Mouse (Mus musculus) frontal cortex, adult (tissue): ENCODE results near the gene Casp7.
"Not testable (repeated sequence)": the region's sequence is repeated elsewhere in the genome, so short reads cannot be mapped to it uniquely, and the experiment has no call there.

Source experiments
- ATAC-seq: cut with Nextera tagmentation; 2 replicates; pipeline ENCODE4 v1.9.2; 2017; ENCODE audit warnings: mild to moderate bottlenecking, moderate library complexity, mixed read lengths; ENCODE audit not compliant: low TSS enrichment

The Casp7 gene

GRCm38 (mm10) chr19:56385546-56385945 is 11.4 kb upstream of the Casp7 start:
- ATAC-seq: no peak

- no peak for ATAC-seq
Observed at GRCm38 (mm10) chr19:56386095-56386494, 10.8 kb upstream of the Casp7 start.

- no peak for ATAC-seq
Observed at GRCm38 (mm10) chr19:56387726-56388302, 9.1 kb upstream of the Casp7 start.

DNA sequence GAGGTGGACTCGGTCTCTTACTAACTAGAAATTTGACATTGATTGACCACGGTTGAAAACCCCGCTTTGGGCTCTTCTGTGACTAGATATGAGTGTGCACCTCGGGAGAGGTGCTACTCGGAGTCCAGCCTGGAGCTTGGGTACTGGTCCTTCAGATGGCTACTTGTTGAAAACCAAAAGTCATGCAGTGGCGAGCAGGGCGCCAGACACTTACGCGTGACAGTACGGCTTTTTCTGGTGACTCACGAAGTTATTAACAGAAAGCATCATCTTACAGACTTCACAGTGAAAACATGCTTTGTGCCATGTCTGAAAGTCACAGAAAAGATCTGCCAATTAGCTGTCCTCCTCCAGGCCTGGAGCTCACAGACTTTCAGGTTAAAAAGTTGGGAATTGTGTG is 7.8 kb upstream of the Casp7 start:
- ATAC-seq: no peak

DNA sequence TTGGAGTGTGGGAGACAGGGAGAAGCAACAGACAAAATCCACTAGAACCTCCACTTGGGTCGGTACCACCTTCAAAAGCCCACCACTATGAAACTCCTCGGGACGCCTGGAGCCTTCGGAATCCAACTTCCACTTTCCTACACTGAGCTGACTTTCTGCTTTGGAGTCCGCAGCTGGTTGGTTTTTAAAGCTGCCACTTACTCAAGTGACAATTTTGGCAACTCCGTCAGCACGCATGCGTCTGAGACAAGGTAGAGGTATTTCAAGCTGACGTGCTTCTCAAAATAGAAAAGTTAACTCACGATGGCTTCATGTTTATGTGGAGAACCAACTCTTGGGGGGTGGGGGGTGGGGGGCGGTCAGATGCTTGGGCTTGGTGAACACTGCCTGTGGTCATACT is 7.0 kb upstream of the Casp7 start, which contains the start of gene Nrap:
TSS of gene Nrap (minus strand) at position 159 of the 400 bp plus-strand sequence.
- ATAC-seq: no peak

DNA sequence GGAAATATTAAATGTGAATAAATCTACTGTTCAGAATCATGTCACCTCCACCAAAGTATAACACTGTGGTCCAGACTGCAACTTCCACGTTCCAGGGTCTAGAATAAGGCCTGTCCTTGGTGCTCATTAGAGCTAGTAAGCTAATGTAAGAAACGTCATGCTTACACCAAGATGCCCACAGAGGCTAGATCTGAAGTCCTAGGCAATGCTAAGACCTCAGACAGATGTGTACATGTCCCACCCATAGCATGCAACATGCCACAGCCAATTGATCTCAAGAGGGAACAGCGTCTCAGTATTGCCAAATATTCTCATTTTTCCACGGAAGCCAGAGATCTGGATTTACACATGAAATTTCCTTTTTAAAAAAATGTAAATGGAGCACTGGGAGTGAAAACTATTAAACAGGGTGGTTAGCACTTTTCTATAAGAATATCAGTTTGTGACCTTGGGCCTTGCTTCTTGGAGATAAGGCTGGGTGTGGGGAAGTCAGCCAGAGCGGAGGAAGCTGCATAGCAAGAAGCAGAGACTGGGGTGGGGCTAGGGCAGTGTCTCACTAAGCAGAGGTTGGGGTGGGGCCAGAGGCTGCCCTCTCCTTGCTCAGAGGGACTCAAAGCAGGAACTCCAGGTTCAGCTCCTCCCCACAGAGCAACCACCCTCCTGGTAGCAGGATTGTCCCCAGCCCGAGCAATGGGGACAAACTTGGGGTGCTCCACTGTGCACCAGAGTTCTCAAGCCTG is 5.5 kb upstream of the Casp7 start:
- ATAC-seq: no peak

DNA sequence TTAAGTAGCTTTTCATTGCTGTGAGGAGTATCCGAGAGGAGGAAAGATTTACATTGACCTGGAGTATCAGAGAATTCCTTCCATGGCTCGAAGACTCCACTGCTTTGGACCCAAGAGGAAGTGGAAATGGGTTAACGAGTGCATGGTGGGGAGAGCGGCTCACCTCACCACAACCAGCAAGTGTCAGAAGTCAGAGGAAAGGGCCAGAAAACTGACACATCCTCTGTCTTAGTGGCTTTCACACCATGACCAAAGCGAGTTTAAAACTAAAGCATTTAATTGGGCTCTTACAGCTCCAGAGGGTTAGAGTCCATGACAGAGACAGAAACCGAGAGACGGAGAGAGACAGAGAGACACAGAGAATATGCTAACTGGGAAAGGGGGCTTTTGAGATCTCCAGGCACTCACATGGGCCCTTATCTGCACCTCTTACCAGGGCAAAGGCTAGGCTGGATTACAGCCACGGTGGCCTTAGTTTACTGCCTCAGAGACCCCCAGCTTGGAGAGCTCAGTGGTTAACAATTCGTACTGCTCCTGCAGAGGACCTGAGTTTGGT is 3.5 kb upstream of the Casp7 start:
- no peak for ATAC-seq

GRCm38 (mm10) chr19:56395183-56395935 is 1.6 kb upstream of the Casp7 start:
- ATAC-seq: no peak

- no peak for ATAC-seq
Observed at GRCm38 (mm10) chr19:56396227-56396626, 702 bp upstream of the Casp7 start.

DNA sequence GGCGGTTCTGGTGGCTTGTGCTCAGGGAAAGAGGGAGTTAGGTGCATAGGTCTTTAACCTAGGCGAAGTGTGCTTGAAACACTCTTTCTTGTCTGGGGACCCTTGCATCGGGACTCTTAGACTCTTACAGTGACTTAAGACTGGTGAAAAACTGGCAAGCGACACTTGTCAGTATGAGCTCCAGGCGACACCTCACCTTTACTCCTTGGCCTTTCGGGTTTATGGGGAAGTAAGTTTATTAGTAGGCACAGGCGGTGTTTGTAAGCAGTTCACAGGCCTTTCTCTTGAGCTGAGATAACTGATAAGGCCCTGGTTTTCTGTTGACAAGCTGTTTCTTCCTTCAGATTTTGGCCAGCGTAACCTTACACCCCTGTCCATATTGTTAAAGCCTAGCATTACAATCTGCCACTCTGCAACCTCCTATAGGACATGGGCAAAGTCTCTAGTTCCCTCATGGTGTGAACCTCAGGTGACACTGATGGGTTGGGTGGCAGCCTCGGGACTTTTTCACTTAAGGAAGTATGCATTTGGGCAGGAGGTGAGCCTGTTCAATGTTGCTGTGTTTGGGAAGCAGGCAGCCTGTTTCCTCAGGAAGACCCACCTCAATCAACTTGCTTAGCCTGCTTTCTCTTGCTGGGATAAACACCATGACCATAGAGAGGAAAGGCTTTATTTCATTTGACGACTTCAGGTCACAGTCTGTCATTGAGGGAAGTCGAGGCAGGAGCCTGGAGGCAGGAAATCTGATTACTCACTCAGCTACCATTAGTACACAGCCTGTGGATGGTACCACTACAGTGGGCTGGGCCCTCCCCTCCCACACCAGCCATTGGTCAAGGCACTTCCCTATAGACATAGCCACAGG is 966 bp downstream of the Casp7 start:
- no peak; the same call in 1 of the 2 replicates for ATAC-seq

- no peak for ATAC-seq
Observed at GRCm38 (mm10) chr19:56398528-56398795, 1.5 kb downstream of the Casp7 start.

DNA sequence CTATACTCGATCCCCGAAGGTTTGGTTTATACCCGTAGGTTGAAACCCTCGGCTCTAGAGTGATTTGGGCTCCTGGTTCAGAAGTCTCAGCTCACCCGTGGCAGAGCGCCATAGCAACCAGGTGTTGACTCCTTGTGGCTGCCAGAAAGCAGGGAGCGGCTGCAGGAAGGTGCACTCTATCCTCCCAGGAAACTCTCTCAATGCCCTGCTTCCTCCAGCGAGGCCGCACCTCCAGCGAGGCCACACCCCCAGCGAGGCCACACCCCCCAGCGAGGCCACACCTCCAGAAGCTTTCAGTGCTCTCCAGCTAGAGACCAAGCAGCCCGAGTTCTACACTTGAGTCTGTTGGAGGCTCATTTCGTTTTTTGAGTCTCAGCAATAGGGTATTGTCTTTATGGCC is 3.3 kb downstream of the Casp7 start:
- ATAC-seq: no peak

DNA sequence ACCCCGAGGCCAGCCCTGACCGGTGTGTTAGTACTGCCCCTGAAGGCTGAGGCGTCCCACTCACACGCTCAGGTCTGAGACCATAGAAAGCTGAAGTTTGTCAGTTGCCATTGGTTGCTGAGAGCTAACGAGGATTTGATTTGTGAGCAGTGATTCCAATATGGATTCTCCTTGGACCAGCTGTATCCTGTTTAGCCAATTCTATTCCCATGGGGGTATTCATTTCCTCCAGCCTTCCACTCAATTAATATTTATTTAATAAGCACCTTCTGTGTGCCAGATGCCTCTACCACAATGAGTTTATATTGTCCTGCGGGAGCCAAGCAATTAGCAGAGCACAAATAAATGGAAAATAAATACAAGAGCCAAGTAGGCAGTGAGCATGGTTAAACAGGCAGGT is 4.9 kb downstream of the Casp7 start:
- ATAC-seq: no peak

- ATAC-seq: no peak
Observed at GRCm38 (mm10) chr19:56405824-56406223, 8.9 kb downstream of the Casp7 start.

DNA sequence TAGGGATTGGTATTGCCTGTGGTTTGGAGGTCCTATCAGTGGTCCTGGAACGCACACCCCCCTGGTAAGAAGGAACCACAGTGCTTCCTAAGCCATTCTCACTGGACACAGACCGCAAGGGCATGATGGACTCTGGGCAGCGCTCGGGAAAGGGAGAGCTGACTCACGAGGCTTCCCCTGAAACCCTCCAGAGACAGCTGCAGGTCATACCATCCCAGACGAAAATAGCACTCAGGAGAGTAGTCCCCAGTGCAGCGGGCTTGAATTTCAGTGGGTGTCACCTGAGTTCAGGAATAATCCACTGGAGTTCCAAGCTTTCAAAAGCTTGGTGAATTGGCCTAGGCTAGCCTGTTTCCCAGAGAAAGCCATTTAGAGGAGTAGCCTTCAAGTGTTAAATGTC is 9.7 kb downstream of the Casp7 start:
- ATAC-seq: no peak

- ATAC-seq: not testable (repeated sequence)
Observed at GRCm38 (mm10) chr19:56409884-56410283, 13.0 kb downstream of the Casp7 start.

GRCm38 (mm10) chr19:56418404-56418803 is 21.5 kb downstream of the Casp7 start:
- ATAC-seq: no peak

DNA sequence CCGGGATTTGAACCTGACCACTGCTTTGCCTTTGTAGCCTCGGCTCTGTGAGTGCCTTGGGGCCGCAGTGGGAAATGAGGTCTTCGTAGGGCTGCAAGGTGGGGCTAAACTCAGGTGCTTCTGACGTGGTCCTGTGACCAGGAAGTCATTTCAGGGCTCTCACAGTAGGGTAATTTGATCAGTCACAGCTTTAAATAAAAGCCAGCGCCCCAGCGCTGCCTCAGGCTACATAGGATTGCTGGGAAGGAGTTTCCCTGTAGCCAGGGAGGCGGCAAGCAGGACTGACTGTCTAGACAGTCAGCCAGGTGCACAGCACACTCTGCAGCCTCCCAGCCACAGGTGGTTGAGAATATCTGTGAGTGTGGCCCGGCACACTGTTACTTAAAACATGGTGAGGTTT is 22.5 kb downstream of the Casp7 start:
- no peak for ATAC-seq

DNA sequence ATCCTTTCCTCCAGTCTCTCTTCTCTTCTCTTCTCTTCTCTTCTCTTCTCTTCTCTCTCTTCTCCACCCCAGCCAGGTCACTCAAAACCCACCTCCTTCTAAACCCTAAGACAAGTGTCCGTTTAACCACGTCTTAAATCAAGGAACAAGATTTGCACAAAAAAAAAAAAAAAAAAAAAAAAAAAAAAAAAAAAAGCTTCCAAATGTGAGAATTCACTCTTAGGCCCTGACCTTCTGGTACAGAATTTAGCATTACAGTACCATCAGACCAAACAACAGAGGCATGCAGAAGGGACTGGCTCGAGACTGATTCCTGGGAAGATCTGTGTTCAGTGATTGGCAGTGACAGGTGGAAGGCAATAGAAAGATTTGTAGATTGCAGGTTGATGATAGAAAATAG is 23.4 kb downstream of the Casp7 start:
- ATAC-seq: no peak

DNA sequence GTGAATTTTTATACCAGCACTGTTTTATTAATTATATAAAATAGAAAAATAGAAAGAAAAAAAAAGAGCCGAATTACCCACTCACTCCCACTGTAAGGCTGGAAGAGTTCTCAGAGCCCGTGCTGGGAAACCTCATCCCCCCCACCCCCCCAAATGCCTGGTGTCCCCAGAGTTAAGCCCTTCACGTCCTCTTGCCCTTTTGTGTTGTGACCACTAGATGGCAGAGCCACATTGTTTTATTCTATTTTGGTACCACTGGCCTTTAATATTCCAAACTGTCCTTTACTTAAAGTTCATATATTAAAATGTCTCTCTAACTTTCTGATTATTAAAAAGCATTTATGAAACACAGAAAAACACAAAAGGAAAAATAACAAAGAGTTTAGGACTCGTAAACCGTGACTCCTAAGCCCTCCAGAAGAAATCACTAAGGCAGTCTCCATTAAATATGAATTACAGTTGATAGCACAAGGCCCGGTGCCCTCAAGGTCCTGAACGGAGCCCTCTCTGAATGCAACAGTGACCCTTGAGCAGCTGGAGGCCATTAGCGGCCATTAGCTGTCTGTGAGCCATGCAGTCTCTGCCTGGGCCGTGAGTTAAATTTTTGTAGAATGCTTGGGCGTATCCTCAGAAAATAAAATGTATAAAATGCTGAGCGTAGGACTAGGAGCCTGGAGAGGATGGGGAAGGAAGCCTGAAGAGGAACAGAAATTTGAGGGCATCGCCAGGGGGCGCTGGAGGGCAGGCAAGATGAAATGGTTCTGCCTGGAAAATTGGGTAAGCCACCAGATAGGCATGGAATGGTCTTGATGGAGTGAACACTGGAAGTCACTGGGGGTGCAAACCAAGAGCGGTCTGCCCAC is 25.8 kb downstream of the Casp7 start:
- ATAC-seq: peak; percentile 88

DNA sequence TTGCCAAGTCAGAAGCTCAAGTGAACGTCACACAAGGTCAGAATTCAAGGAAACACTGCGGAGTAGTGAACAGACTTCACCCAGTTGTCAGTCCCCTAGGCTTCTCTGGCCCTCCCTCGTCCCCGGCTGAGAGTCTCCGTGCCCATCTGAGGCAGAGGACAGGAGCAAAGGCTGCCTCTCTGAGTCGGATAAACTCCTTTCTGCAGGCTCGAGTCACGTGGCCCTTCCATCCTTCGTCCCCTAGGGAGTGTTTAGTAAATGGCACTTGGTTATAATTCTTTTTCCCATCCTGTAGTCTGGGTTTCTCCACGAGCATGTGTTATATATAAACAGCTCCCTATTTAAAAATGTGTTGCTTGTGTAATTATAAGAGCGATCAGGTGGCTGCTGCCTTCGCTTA is 26.4 kb downstream of the Casp7 start:
- ATAC-seq: peak; percentile 60
